Mouse (Mus musculus) hindbrain, embryonic 16.5 days (tissue): ENCODE results near the gene 2010300C02Rik. TPM values are rescaled to one million over a fixed set of nuclear protein-coding genes. Genes with fewer than 3 reads are reported as not detected.
"Not testable (repeated sequence)": the region's sequence is repeated elsewhere in the genome, so short reads cannot be mapped to it uniquely, and the experiment has no call there.

Experiments used
- ATAC-seq: fragments of 200-750 bp; cut with Nextera tagmentation; 2 replicates; pipeline ENCODE4 v1.8.0; 2017; ENCODE audit warnings: moderate TSS enrichment, moderate library complexity
- H3K27ac ChIP-seq: fragments of 300-500 bp; sonication (generic); 2 replicates; pipeline ENCODE4 v1.5.1; 2014; ENCODE audit warnings: low read depth, mild to moderate bottlenecking, control low read depth, low read length, moderate library complexity
- H3K27me3 ChIP-seq: fragments of 300-500 bp; sonication (generic); replicated peaks from 2 replicates; pipeline ENCODE4 v1.6.1; 2014; ENCODE audit warnings: low read length; ENCODE audit not compliant: control insufficient read depth, insufficient read depth
- H3K36me3 ChIP-seq: fragments of 300-500 bp; sonication (generic); 2 replicates; pipeline ENCODE4 v1.6.1; 2014; ENCODE audit warnings: mild to moderate bottlenecking, low read length, moderate library complexity, mixed read lengths; ENCODE audit not compliant: control insufficient read depth, insufficient read depth
- H3K4me1 ChIP-seq: fragments of 300-500 bp; sonication (generic); 2 replicates; pipeline ENCODE4 v1.6.1; 2014; ENCODE audit warnings: low read depth, low read length; ENCODE audit not compliant: control insufficient read depth, insufficient read depth
- H3K4me2 ChIP-seq: fragments of 300-500 bp; sonication (generic); 2 replicates; pipeline ENCODE4 v1.6.1; 2014; ENCODE audit warnings: mild to moderate bottlenecking, low read length, control low read depth, moderate library complexity
- H3K4me3 ChIP-seq: fragments of 300-500 bp; sonication (generic); 2 replicates; pipeline ENCODE4 v1.5.1; 2014; ENCODE audit warnings: mild to moderate bottlenecking, low read length, control low read depth, moderate library complexity
- H3K9ac ChIP-seq: fragments of 300-500 bp; sonication (generic); 2 replicates; pipeline ENCODE4 v1.6.1; 2014; ENCODE audit warnings: low read depth, mild to moderate bottlenecking, control low read depth, low read length, moderate library complexity
- H3K9me3 ChIP-seq: fragments of 300-500 bp; sonication (generic); 2 replicates; pipeline ENCODE4 v1.6.1; 2014; ENCODE audit warnings: mild to moderate bottlenecking, low read length, moderate library complexity; ENCODE audit not compliant: control insufficient read depth
- WGBS: fragments of 180-500 bp; shearing (Covaris S2); extraction: QIAGEN DNeasy Blood & Tissue Kit; methylation state at CpG from one replicate; pipeline ENCODE4 v1.1.7; 2014; 5-methylcytosine and 5-hydroxymethylcytosine counted together
- polyA plus RNA-seq: library from polyadenylated mRNA; unstranded; fragments of >200 nt; fragmentation: Nextera tagmentation; extraction: Ambion mirVana; gene quantifications from 2 replicates; pipeline ENCODE4 v1.2.1, GENCODE M21; 2015

The 2010300C02Rik gene
- polyA plus RNA-seq, 1 experiment from 2014 or later, result 3.2 TPM

- Histone ChIP-seq H3K4me2 (no peak overlapping the region), H3K27me3 (0 out of 2 replicates have a peak, but pooled peaks cover 2% of the 10 kb centered on the region), H3K36me3 (no peaks in the 10 kb centered on the region), H3K4me1 (peaks cover 4% of the 10 kb centered on the region; the same call in 1 of the 2 replicates), H3K9ac (no peak overlapping the region), H3K4me3 (no peak overlapping the region), H3K27ac (no peak overlapping the region), H3K9me3 (no peaks in the 10 kb centered on the region)
- ATAC-seq, result no peak
- 51% methylated on average over 7 of the region's 7 CpGs for WGBS
These were observed 1.4 kb downstream of the 2010300C02Rik start for GRCm38 (mm10) chr1:37718516-37718915.

DNA sequence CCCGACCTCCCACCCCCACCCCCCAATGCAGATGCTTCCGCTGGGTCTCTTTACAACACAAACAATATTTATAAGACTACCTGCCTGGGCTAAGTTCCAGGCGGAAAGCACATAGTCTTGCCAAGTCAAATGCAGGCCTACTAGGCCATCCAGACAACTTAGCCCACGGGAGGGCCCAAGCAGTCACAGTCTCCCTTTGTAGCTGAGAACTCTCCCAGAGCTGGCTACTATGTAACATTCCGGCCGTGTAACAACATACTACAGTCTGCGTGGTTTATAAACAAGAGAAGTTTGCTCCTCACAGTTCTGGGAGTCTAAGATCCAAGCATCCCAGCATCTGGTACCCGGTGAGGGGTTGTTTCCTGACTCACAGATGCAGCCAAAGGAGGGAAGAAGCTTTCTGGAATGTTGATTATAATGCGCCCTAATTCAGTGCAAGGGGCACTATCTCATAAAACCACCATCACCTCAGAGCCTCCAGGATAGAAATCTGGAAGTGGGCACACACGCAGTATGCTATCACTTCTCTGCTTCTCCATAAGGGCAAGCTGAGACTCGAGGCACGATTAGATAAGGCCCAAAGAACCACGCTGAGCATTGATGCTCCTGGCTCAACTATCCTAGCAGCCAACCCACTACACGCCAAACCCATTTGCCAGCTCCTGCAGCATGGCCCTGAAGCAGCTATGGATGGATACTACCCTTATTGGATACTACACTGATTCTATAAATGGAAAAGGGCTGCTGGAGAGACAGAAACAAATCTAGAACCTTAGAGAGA, 2.3 kb downstream of the 2010300C02Rik start:
- no peak overlapping the region for H3K4me2 ChIP-seq
- H3K9ac ChIP-seq, result no peak overlapping the region
- ATAC-seq, result no peak
- 81% methylated on average over 14 of the region's 14 CpGs for WGBS
- no peaks in the 10 kb centered on the region for H3K36me3 ChIP-seq
- H3K4me3 ChIP-seq, result no peak overlapping the region
- H3K27ac ChIP-seq, result no peak overlapping the region
- H3K4me1 ChIP-seq, result peaks cover 4% of the 10 kb centered on the region; the same call in 1 of the 2 replicates
- H3K9me3 ChIP-seq, result no peaks in the 10 kb centered on the region
- H3K27me3 ChIP-seq, result 0 out of 2 replicates have a peak, but pooled peaks cover 2% of the 10 kb centered on the region

DNA sequence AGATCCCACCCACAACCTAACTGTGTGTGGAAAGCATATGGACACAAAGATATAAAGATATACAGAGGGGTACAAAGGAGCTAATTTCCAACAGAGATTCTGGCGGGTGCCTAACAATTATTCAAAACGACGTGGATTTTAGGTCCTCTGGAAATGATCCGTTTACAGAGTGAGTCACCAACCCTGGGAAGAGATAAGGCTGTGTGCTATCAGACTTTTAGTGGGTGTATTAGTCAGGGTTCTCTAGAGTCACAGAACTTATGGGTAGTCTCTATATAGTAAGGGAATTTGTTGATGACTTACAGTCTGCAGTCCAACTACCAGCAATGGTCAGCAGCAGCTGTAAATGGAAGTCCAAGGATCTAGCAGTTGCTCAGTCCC, 7.5 kb downstream of the 2010300C02Rik start:
- not testable (repeated sequence) for H3K4me2 ChIP-seq, H3K27ac ChIP-seq
- 81% methylated on average over 4 of the region's 4 CpGs for WGBS

DNA sequence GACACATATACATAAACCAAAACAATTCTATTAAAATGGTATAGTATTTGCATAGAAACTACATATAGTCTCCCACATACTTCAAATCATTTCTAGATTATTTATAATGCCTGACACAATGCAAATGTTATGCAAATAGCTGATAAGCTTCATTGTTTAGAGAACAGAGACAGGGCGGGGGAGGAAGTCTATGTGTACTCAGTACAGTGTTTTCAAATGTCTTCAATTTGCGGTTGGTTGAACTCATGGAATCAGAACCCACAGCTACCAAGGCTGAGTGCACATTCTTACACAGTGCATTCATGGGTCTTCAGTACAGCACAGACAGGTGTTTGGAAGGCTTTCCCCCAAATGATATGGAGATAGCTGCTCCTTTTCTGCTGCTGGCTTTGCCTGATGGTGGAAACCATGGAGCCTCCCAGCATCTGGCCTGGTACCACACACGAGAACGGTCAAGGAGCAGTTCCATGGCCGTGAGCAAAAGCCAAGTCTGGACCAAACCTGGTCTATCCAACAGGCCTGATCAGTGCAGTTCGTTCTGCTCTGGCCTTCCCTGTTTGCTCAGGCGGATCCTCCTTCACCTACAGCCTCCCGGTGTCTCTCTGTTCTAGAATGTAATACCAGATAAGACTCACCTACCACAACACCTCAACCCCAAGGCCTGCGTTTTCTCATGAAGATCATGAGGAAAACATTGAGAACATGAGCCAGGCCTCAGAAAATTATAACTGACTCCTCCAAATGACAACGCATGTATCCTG, 8.1 kb downstream of the 2010300C02Rik start:
- Histone ChIP-seq H3K36me3 (no peaks in the 10 kb centered on the region), H3K27me3 (no peaks in the 10 kb centered on the region), H3K9me3 (no peaks in the 10 kb centered on the region), H3K27ac (no peak overlapping the region), H3K4me2 (no peak overlapping the region), H3K4me3 (no peak overlapping the region), H3K4me1 (no peaks in the 10 kb centered on the region), H3K9ac (no peak overlapping the region)
- 89% methylated on average over 10 of the region's 10 CpGs for WGBS
- no peak for ATAC-seq

More for the DNA sequence above, 7.5 kb downstream of the 2010300C02Rik start:
- not testable (repeated sequence) for H3K36me3 ChIP-seq, H3K4me3 ChIP-seq, H3K4me1 ChIP-seq, ATAC-seq, H3K9ac ChIP-seq, H3K27me3 ChIP-seq, H3K9me3 ChIP-seq

DNA sequence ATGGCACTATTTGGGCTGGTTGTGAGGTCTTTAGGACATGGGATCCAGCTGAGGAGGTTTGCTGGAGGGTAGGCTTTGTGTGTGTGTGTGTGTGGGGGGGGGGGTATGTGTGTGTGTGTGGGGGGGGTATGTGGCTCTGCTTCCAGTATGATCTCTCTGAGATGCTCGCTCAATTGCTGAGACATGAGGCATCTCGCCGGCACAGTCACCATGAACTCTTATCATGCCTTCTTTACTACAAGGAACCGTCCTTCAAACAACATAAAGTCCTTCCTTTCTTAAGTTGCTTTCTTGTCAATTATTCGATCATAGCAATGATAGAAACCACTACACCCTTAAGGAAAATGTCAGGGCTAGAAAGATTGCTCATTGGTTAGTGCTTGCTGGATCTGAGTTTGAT, 8.8 kb downstream of the 2010300C02Rik start:
- H3K27ac ChIP-seq, result no peak overlapping the region
- H3K4me3 ChIP-seq, result no peak overlapping the region
- no peaks in the 10 kb centered on the region for H3K4me1 ChIP-seq
- no peaks in the 10 kb centered on the region for H3K27me3 ChIP-seq
- no peak for ATAC-seq
- H3K36me3 ChIP-seq, result no peaks in the 10 kb centered on the region
- no peak overlapping the region for H3K4me2 ChIP-seq
- no peak overlapping the region for H3K9ac ChIP-seq
- 93% methylated on average over 5 of the region's 5 CpGs for WGBS
- H3K9me3 ChIP-seq, result no peaks in the 10 kb centered on the region

DNA sequence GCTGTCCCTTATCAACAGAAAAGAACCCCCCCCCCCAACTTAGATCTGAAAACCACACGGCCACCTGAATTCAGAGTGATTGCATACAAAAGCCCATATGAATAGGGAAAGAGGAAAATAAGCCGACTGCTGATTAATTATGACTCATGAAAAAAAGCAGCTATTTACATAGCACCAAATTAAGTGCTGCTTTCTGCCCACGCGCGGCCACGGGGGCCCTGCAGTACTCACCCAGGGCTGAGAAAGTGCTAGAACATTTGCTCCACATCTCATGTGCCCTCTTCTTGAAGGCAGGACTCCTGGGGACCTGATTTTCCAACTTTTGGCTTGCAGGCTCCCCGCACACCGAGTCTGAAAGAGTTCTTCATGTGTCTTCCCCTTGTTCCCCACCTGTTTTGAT, 10.1 kb downstream of the 2010300C02Rik start:
- no peak for ATAC-seq
- no peaks in the 10 kb centered on the region for H3K9me3 ChIP-seq
- no peak overlapping the region for H3K27ac ChIP-seq
- WGBS, result 80% methylated on average over 8 of the region's 8 CpGs
- no peak overlapping the region for H3K4me2 ChIP-seq
- no peak overlapping the region for H3K4me3 ChIP-seq
- no peaks in the 10 kb centered on the region for H3K27me3 ChIP-seq
- H3K4me1 ChIP-seq, result no peaks in the 10 kb centered on the region
- no peaks in the 10 kb centered on the region for H3K36me3 ChIP-seq
- H3K9ac ChIP-seq, result no peak overlapping the region

- Histone ChIP-seq H3K4me3 (no peak overlapping the region), H3K36me3 (no peaks in the 10 kb centered on the region), H3K4me2 (no peak overlapping the region), H3K27ac (no peak overlapping the region), H3K9ac (no peak overlapping the region), H3K27me3 (no peaks in the 10 kb centered on the region), H3K4me1 (no peaks in the 10 kb centered on the region), H3K9me3 (no peaks in the 10 kb centered on the region)
- ATAC-seq, result no peak
- 87% methylated on average over 6 of the region's 6 CpGs for WGBS
These were observed 11.5 kb downstream of the 2010300C02Rik start for GRCm38 (mm10) chr1:37708270-37708955.

DNA sequence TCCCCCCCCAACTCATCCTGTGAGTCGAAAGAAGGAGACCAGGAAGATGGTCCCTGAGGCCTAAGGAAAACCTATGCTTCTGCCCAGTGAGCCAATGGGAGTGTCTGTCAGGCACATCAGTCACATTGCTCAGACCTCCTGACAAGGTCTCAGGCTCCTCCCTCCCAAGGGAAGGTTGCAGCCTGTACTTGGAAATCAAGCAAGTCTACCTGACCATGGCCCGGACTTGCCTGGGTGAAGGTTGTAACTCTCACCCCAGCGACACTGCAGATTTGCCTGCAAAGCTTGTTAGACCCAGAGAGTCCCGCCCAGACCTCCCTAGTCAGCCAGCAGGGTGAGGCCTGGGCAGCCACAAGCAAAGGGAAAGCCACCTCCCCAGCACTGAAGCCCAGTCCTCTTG, 17.6 kb downstream of the 2010300C02Rik start:
- Histone ChIP-seq H3K27me3 (no peaks in the 10 kb centered on the region), H3K4me2 (no peak overlapping the region), H3K9ac (no peak overlapping the region), H3K27ac (no peak overlapping the region), H3K9me3 (no peaks in the 10 kb centered on the region), H3K36me3 (no peaks in the 10 kb centered on the region), H3K4me1 (no peaks in the 10 kb centered on the region), H3K4me3 (no peak overlapping the region)
- ATAC-seq, result no peak
- 79% methylated on average over 4 of the region's 4 CpGs for WGBS

- H3K4me3 ChIP-seq, result no peak overlapping the region
- no peak for ATAC-seq
- no peaks in the 10 kb centered on the region for H3K27me3 ChIP-seq
- H3K36me3 ChIP-seq, result no peaks in the 10 kb centered on the region
- H3K4me1 ChIP-seq, result no peaks in the 10 kb centered on the region
- H3K9ac ChIP-seq, result no peak overlapping the region
- 69% methylated on average over 5 of the region's 5 CpGs for WGBS
- no peaks in the 10 kb centered on the region for H3K9me3 ChIP-seq
- H3K27ac ChIP-seq, result no peak overlapping the region
- no peak overlapping the region for H3K4me2 ChIP-seq
These were observed 20.9 kb downstream of the 2010300C02Rik start for GRCm38 (mm10) chr1:37698852-37699439.
